Mouse (Mus musculus): Measurements from ENCODE around the gene Asic2. TPM values are rescaled to one million over a fixed set of nuclear protein-coding genes. Genes with fewer than 3 reads are reported as not detected.

The Asic2 gene
- total RNA-seq, 2 experiments from 2014 or later: not detected

- no peak for DNase-seq
Measured at GRCm38 (mm10) chr11:81954398-81954797, 13.9 kb downstream of the Asic2 start.

GRCm38 (mm10) chr11:81948021-81948420, 20.2 kb downstream of the Asic2 start:
- no peak for DNase-seq

GRCm38 (mm10) chr11:81942167-81942566, 26.1 kb downstream of the Asic2 start:
- DNase-seq: peak; percentile 16

GRCm38 (mm10) chr11:81940988-81941387, 27.3 kb downstream of the Asic2 start:
- peak; percentile 10 for DNase-seq

GRCm38 (mm10) chr11:81937516-81937915, 30.7 kb downstream of the Asic2 start:
- DNase-seq: no peak

- DNase-seq: no peak
Measured at GRCm38 (mm10) chr11:81926393-81926792, 41.9 kb downstream of the Asic2 start.

GRCm38 (mm10) chr11:81923626-81924025, 44.6 kb downstream of the Asic2 start:
- DNase-seq: no peak

GRCm38 (mm10) chr11:81923096-81923495, 45.2 kb downstream of the Asic2 start:
- no peak for DNase-seq

- no peak for DNase-seq
Measured at GRCm38 (mm10) chr11:81915501-81915900, 52.8 kb downstream of the Asic2 start.

- no peak for DNase-seq
Measured at GRCm38 (mm10) chr11:81913071-81913470, 55.2 kb downstream of the Asic2 start.

- DNase-seq: no peak
Measured at GRCm38 (mm10) chr11:81909397-81909894, 58.8 kb downstream of the Asic2 start.

- DNase-seq: no peak
Measured at GRCm38 (mm10) chr11:81908760-81909159, 59.5 kb downstream of the Asic2 start.

GRCm38 (mm10) chr11:81902318-81902717, 65.9 kb downstream of the Asic2 start:
- DNase-seq: no peak

- DNase-seq: no peak
Measured at GRCm38 (mm10) chr11:81897547-81898354, 70.5 kb downstream of the Asic2 start.

- no peak for DNase-seq
Measured at GRCm38 (mm10) chr11:81896511-81896910, 71.7 kb downstream of the Asic2 start.

- DNase-seq: no peak
Measured at GRCm38 (mm10) chr11:81871506-81872213, 96.6 kb downstream of the Asic2 start.

- DNase-seq: peak; percentile 7
Measured at GRCm38 (mm10) chr11:81865661-81866382, 102.4 kb downstream of the Asic2 start.

GRCm38 (mm10) chr11:81860250-81860972, 107.8 kb downstream of the Asic2 start, which contains the start of gene 5530401A14Rik:
Gene 5530401A14Rik, plus strand, starts transcription at chr11:81860673.
- no peak for DNase-seq

GRCm38 (mm10) chr11:81847773-81848490, 120.3 kb downstream of the Asic2 start:
- DNase-seq: no peak

- DNase-seq: no peak
Measured at GRCm38 (mm10) chr11:81845686-81846036, 122.6 kb downstream of the Asic2 start.

GRCm38 (mm10) chr11:81845010-81845685, 123.1 kb downstream of the Asic2 start:
- DNase-seq: peak; percentile 54

All from gastrocnemius, postnatal 25 days (tissue).